Mouse (Mus musculus) cerebellum, adult 18-20 months (tissue): ENCODE data around the gene Cep162.

Source experiments
- DNase-seq, 2 experiments: peaks; one replicate each; pipeline ENCODE4 v3.0.0; 2021

Cep162 gene

GRCm38 (mm10) chr9:87254903-87255695, at the start of gene Cep162:
Gene Cep162, minus strand, starts transcription at chr9:87255536.
- DNase-seq, result peak; percentile 89 to 91

DNA sequence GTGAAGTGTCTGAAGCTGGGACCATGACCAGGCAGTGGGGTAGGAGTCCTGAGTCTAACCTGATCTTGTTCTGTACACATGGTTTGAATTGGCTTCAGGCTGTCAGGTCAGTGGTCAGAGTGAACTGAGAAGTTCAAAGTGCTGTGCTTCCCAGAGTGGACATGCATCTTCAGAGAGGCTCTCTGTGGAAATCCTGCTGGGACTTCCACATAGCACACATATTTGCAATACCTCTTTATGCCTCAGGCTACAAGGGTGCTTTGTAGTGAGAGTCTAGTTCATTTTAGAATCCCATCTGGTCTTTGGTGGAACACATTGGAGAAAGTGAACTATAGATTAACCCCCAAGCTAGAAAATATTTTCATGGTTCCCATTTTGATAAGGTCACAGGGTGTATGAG, 47.9 kb upstream of the Cep162 start:
- no peak for DNase-seq

DNA sequence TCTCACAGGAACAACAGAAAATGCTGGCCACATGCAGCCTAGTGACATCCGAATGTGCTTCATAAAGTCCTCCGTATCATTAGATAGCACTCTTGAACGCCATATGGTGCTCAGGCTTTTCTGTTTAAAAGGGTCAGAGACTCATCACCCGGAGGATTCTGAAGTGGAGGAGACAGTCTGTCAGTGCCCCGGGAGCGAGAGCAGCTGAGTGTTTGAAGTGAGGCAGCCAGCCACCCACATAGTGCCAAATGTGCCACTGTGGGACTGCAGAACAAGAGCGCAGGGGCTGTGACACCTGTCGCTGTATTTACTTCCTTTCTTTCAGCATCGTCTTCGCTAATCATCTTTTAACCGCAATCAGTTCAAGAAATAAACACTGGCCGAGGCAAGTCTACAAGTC, 43.6 kb upstream of the Cep162 start:
- DNase-seq, result peak; percentile 28 to 32

DNA sequence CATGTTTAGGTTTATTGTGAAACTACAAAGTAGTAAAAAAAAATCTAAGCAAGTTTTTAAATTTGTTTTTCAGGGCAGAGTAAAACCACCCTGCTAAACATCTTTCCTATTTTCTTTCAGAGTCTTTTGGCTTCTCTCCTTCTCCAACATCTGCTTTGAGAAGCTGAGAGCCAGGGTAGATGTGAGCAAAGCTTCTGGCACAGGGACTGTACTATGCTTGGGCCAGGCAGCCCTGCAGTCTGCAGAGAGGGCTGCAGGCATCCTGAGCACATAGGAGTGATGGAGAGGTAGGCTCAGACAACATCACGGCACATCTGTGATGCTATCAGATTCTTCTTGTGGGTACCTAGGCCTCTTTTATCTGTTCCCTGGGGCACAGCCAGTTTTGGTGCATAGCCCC, 42.2 kb upstream of the Cep162 start:
- DNase-seq, result no peak

DNA sequence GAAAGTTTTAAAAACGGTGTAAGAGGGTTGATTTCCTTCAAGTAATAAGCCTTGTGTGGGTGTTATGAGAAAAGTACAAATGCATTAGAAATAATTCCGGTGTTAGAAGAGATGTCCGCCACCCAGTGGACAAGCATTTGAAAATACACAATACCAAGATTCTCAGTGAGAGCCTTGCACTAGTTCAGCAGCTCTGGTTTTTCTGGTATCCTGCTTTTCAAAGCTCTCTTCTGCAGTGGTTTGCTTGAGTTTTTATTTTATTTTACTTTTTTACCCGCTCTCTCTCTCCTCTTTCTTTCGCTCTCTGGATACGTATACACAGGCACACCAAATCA, 327 bp upstream of the Cep162 start:
- no peak for DNase-seq

- DNase-seq, result no peak
These were observed 7.2 kb downstream of the Cep162 start for GRCm38 (mm10) chr9:87248118-87248517.

- no peak for DNase-seq
These were observed 7.7 kb downstream of the Cep162 start for GRCm38 (mm10) chr9:87247678-87248077.

DNA sequence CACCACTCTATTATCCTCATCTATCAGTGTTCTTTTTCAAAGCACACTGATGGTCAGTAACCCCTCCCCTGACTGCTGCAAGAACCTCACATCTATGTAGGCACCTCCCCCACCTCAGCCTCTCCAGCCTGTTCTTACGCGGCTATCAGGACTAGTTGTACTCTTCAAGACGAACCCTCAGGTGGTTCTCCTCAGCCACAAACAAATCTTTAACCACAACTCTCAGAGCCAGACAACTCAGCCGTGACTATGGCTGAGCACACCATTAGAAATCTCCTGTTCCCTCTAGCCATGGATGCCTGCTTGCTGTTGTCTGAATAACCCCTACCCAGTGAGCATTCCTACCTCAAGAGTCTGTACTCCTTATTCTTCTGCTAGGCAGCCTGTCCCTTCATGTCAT, 42.1 kb downstream of the Cep162 start:
- no peak for DNase-seq

- DNase-seq, result no peak
These were observed 44.5 kb downstream of the Cep162 start for GRCm38 (mm10) chr9:87210830-87211339.

DNA sequence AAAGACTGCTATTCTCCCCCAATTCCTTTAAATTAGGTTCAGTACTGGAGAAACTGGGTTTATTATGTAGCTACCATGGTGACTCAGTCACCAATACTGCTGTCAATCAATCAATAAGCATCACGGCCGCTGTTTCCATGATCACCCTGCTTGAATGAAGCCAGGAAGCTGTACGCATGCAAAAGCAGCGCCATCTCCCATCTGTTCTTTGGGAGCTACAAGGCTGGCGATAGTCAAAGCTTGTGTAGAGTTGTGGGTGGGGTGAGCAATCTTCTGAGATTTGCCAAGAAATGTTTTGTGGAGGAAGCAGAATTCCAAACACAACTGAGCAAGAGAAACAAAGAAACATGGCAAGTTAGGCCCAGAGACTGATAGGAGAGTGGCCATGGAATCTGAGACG, 52.9 kb downstream of the Cep162 start:
- no peak for DNase-seq

DNA sequence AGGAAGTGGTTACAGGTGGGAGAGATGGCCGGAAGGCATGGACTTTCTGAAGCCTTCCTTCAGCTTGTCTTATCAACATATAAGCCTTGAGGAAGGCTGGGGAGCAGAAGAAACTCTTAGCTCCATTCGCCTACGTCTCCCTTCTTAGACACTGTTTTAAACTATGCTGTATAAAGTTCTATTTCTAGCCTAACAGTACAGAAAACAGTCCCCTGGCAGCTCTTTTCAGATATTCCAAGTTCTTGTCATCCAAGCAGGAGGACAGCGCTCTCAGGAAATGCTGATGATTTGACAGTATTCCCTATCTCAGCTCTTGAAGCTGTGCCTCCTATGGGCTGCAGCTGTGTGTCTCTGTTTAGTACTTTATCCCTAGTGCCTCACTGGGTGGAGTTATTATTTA, 54.4 kb downstream of the Cep162 start:
- no peak for DNase-seq

- no peak for DNase-seq
These were observed 54.9 kb downstream of the Cep162 start for GRCm38 (mm10) chr9:87200426-87200825.

DNA sequence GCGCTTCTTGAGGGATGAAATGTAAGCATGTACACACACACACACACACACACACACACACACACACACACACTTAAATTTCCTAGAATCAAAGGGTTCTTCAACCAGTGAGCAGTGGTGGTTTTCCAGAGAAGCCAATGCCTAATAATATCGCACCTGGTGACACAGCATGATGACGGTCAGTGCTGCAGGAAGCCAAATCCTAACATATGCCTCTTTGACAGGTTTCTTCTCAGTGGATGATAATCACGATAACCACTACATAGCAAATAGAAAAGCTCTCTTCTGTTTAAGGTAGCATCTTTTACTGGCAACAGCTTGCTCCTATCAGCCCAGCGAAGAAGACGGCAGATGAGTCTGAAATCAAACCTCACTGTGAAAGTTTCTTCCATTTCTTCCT, 57.3 kb downstream of the Cep162 start:
- peak; percentile 48 to 66 for DNase-seq

DNA sequence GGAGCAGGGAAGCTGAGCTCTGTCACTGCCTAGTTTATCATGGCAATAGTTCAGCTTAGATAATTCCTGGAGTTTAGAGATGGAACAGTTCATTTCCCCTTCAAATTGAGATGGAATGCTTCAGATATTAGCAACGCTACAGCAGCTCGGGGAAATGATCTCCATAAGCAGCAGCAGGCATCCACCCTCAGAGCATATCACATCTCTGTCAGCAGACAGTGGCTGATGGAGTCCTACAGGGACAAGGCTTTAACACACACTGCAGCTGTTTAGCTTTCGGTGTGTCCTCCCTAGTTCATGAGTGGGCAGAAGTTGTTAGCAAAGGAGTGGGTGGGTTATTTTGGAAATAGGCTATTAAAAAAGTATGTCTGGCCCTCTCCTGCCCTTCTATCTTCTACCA, 58.1 kb downstream of the Cep162 start:
- DNase-seq, result no peak

GRCm38 (mm10) chr9:87193721-87194120, 61.6 kb downstream of the Cep162 start:
- no peak for DNase-seq

DNA sequence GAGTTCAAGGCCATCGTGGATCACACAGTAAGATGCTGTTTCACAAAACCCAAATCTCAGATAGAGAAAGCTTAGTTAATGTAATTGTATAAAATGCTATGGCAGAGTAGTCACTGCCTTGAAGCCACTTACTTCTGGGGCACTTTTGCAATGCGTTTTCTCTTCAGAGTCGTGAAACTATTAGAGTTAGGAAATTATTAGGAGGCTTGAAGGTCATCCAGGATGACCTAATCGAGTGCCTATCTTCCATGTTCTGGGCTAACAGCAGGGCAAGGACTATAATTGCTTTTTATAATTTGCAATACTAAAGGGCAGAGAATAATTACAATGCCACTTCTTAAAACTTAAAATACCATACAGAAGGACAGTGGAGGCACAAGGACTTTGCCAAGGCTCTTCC, 68.0 kb downstream of the Cep162 start:
- no peak for DNase-seq

DNA sequence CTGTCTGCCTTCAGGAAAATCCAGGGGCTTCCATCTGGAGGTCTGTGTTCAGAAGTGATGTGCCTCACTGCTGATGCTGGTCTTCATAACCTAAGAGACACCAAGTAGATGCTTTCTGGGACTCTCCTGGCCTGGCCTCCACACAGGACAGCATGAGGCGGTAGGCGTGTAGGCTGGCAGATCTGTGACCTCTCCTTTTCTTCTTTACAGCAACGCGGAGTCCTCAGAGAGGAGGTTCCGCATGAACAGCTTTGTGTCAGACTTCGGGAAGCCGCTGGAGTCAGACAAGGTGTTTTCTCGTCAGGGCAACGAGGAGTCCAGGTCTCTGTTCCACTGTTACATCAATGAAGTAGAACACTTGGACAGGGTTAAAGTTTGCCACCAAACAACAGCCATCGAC, 73.1 kb downstream of the Cep162 start:
- DNase-seq, result no peak

DNA sequence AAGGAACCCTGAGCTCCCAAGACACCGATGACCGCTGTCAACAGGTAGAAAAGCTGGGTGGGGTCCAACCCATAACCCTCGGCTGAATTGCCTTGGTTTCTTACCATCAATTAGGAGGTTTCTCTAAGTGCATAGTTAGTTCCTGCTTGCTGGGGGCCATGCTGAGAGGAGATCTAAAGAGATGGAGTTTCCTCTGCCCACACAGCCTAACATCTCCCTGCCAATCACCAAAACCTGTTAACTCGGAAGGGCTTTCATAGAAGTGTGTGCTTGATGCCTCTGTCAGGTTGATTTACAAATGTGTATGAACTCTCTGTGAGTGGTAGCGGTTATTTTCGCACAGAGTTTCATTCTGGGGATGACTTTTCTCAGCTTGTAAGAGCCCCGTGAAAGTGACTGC, 76.8 kb downstream of the Cep162 start:
- DNase-seq, result no peak

- no peak for DNase-seq
These were observed 83.8 kb downstream of the Cep162 start for GRCm38 (mm10) chr9:87171517-87171916.

DNA sequence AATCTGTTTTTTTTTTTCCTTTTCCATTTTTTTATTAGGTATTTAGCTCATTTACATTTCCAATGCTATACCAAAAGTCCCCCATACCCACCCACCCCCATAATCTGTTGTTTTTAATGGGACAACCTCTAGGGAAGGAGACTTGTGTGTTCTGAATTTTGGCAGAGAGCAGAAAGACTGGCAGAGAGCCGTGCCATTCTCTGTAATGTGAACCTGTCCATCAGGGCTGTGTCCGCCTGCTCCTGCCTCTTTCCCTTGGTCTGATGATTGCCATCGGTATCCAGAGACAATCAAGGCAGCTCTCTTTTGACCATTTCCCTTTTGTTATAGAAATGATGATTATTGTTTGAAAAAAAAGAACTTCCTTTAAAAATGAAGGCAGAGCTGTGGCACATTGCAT, 84.4 kb downstream of the Cep162 start:
- no peak for DNase-seq

- no peak for DNase-seq
These were observed 86.2 kb downstream of the Cep162 start for GRCm38 (mm10) chr9:87169144-87169543.

DNA sequence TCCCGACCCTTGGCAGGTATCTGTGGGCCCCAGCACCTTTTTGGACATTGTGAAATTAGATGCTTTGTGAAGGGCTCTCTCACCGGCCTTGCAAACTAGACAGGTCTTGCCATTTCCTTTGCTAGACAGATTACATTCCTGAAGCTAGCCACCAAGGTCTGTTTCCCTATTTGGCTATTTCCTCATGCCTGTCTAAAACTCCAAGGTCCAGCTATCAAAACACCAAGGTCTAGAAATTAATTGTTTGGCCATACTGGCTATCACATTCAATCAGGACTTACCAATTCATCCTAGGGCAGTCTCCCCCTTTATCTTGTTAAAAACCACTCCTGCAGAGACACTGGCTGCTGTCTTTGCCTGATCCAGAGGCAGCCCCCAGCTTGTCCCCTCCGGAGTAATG, 87.3 kb downstream of the Cep162 start:
- DNase-seq, result no peak

- DNase-seq, result no peak
These were observed 88.1 kb downstream of the Cep162 start for GRCm38 (mm10) chr9:87167001-87167830.

DNA sequence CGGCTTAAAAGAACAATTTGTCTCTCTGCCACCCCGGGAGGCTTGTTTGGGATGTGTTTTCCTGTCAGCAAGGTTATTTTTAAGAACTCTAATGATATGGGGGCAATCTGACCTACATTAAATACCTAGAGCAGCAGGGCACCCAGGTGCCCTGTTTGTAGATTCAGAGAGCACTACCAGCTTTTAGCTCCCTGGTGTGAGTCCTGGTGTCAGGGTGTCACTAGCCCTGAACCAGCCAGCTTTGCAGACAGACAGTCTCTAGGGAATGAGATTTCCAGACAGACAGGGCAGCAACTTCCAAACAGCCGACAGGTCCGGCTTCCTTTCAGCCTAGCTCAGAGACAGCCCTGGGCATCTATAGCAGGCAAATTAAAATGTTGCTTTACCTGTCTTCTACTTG, 92.8 kb downstream of the Cep162 start:
- no peak for DNase-seq
